Mouse (Mus musculus): ENCODE data around the gene A930004D18Rik.
A peak's percentile ranks its signal among the peaks of the same experiment; 100 is the strongest.

A930004D18Rik gene

DNA sequence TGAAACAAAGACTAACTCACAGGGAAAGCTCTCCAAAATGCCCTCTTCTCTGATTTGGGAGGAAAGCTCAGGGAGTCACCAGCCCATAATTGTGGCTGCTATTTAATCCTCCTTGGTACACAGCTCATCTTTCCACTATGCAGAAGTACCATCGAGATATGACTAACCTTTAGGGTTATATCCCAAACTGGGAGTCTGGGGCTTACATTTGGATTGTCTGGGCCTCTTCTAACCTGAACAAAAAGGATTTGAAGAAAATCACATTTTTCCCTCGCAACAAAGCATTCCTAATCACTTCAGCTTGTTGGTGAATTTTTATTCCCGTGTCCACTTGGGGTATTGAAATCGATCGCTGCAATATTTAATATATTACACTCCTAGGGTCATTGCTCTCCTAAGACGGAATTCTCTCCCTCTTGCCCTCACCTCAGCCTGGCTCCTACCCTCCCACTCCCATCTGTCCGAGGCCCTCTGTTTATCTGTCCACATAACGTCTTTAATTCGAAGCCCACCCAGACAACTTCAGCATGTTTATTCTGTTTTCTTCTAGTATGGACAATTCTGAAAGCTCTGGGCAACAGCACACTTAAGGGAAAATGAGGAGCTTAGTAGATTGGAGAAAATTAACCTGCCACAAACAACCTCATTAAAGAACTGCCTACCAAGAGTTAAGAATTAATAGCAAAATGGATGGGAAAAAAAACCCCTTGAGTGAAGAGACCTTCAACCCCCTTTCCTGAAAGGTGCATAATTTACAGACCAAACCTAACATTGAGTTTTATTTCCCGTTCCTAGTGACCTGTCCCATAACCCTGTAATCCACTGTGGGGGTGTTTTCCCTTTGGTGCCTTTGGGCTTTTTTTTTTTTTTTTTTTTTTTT is 2.9 kb downstream of the A930004D18Rik start:
- no peak for DNase-seq

GRCm38 (mm10) chr2:18033166-18034108 is 4.1 kb downstream of the A930004D18Rik start:
- no peak for DNase-seq

DNA sequence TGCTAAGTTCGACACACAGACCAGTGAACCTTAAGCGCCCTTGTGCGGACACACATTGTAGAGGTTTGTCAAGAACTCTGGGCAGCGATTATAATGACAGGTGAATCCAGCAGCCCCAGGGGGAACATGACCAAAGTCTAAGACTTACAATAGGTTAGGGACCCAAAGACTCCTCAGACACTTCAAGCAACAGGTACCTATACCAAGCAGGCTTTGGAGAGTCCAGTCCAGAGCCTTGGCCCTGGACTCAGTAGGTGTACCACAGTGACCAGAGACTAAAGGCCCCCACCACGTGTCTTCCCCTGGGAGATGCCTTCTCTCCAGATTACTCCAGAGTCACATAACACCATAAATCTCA is 5.0 kb downstream of the A930004D18Rik start:
- DNase-seq: peak; percentile 30

DNA sequence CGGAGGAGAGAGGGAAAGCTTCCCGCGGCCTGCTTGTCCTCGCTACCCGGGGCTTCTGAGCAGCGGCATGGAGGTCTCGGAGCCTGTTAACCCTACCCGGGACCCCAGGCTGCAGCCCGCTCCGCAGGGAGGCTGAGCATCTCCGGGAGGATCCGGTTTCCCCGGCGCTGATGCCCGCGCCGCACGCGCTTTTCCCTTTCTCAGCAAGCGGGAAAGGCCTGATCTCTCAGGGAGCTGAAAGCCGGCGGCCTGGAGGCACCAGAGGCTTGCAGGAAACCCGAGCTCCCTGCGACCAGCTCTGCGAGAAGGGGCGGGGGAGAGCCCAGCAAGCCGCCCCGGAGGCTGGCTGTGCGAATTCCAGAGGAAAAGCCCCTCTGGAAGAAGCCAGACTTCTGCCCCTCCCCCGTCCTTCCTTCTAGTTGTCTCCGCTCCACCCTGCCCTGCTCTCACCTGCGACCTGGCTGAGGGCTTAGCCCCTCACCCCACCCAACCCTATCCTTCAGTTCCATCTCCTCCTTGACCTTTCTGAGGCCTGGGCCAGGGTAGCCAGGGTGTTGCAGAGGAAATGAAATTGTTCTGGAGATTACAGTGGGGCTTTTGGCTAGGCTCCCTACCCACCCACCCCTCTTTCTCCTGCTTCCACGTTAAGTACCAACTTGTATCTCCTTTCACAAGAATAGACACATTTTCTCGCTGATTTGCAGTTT is 5.6 kb downstream of the A930004D18Rik start:
- DNase-seq: peak; percentile 28

- DNase-seq: peak; percentile 31
Observed at GRCm38 (mm10) chr2:18031271-18031821, 6.2 kb downstream of the A930004D18Rik start.

DNA sequence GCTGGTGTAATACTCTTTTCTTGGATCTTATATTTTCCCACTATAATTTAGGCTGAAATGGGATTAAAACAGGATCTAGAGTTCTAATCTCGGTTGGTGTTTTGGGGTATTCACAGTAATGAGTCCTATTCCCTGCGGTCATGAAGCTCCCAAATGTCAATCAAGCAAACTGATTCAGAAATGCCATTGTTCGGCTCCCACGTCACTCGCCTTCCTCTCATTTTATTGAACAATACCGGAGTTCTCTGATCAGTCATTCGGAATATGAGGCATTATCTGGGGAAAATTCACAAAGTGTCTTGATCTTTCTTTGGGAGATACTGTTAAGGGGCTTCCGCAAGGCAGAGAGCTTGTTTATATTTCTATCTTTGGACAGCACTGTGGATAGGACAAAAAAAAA is 7.0 kb downstream of the A930004D18Rik start:
- DNase-seq: no peak

- no peak for DNase-seq
Observed at GRCm38 (mm10) chr2:18029656-18030055, 7.9 kb downstream of the A930004D18Rik start.

DNA sequence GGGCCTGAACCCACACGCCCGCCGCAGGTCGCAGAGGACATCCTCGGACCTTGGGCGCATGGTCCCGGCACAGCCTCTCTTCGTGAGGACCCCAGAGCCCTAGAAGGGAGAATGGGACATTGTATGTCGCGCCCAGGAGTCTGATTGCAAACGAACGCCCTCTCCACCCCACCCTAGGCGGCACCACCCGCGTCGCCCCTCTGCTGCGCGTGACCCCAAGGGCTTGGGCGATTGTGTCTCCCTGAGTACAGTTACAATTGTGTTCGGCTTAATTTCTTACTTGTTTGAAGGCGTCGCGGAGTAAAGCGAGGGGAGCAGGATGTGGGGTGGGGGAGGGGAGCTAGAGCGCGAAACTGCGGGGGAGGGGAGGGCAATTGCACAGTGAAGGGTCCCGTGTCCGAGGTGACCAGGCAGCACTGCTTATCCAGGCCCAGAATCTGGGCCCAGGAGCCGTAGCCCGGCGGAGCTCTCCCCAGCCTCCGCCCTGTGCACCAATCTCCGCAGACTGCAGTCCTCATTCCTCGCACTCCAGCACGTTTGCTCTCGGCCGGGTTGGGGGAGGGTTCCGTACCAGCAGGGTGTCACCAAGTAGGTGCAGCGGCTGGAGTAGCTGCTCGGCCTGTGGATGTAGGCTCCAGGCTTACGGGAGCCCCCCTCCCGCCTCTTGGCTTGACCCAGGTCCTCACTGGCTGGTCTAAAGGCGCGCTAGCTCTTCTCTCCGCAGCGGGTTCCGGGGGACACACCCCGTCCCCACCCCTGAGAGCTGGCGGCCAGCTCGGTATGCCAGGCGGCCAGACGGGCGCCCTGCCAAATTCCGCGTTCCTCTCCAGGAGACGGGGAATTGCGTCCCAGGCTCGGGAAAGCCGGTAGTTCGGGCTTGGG is 9.2 kb downstream of the A930004D18Rik start:
- DNase-seq: peak; percentile 88

GRCm38 (mm10) chr2:18027448-18028139 is 9.9 kb downstream of the A930004D18Rik start:
- DNase-seq: peak; percentile 94

GRCm38 (mm10) chr2:18026116-18026947 is 11.2 kb downstream of the A930004D18Rik start:
- DNase-seq: peak; percentile 46

DNA sequence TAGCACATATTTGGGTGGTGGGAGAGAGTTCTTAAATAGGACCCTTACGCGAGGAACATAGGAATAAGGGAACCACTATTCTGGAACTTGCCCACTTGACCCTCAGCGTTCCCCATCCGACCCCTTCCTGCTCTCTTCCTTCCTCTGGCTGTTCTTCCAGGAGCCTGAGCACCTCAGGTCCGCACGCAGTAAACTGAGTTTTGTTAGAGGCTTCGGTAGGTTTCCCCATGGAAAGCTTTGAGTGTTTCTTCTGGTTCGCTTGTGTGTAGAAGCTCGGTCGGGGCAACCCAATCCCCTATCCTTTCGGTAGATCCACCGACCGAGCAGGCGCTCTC is 11.8 kb downstream of the A930004D18Rik start:
- DNase-seq: no peak

DNA sequence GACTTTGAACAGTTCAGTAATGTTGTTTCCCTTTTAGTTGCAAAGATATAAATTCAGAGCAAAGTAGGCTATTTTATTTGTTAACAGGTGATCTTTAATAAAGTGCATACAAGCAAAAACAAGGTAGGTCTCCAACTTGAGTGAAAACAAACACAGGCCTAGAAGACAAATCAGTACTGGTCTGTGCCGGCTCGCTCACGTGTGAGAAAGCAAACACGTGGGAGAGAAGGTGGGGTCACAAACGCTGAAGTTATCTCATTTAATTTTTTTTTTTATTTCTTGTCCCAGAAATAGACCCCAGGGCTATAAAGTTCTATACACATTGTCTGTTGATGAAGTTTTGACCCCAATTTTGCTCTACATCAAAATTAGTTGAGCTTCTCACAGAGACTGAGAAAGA is 12.4 kb downstream of the A930004D18Rik start:
- no peak for DNase-seq

DNA sequence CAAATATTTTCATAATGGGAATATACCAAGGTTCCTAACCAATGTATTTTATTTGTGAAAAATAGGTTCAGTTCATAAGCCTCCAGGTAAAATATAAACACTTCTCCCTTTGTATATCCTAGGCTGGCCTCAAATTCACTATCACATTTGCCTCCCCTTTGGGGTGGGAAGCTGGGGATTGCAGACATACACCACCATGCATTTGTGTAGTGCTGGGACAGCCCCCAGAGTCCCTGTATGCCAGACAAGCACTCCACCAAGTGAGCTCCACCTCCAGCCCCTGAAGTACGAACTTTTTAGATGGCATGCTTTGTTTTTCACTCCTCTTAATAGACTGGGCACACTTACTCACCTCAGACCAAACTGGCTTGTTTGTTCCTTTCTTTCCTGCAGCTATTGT is 14.7 kb downstream of the A930004D18Rik start:
- DNase-seq: no peak

- DNase-seq: no peak
Observed at GRCm38 (mm10) chr2:18019122-18019521, 18.4 kb downstream of the A930004D18Rik start.

GRCm38 (mm10) chr2:18017321-18017720 is 20.2 kb downstream of the A930004D18Rik start:
- no peak for DNase-seq

GRCm38 (mm10) chr2:18016639-18017038 is 20.9 kb downstream of the A930004D18Rik start:
- DNase-seq: no peak

GRCm38 (mm10) chr2:18015581-18015980 is 22.0 kb downstream of the A930004D18Rik start:
- DNase-seq: no peak

DNA sequence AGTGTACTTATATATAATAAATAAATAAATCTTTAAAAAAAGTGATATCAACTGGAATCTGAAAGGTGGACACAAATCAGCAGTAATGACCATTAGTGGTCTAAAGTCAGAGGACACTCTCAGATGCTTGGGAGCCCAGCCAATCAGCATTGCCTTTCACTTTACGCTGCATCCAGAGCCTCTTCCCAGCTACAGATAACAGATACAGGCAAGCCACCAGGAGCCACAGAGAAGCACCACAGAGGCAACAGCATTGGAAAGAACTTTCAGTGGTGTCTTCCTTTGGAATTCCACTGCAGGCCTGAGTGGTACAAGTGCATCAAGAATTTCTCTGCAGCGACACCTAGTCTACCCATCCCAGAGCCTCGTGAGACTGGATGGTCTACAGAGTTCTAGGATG is 24.7 kb downstream of the A930004D18Rik start:
- DNase-seq: no peak

GRCm38 (mm10) chr2:18011226-18011625 is 26.3 kb downstream of the A930004D18Rik start:
- DNase-seq: no peak

- no peak for DNase-seq
Observed at GRCm38 (mm10) chr2:18005137-18005536, 32.4 kb downstream of the A930004D18Rik start.
